Mouse (Mus musculus) left cerebral cortex, postnatal 25 days (tissue): ENCODE measurements around the gene Syngr3. TPM values are rescaled to one million over a fixed set of nuclear protein-coding genes. Genes with fewer than 3 reads are reported as not detected.

ENCODE experiments used
- DNase-seq, 2 experiments: peaks; one replicate each; pipeline ENCODE4 v3.0.0; 2022; ENCODE audit warnings: low spot score in 2 of 2, mixed read lengths in 1 of 2
- intact Hi-C: fragments of 180-260 bp; cut with DNase I; formaldehyde crosslinking; loops from one replicate; pipeline ENCODE4 v1.15.1; 2025
- total RNA-seq, 2 experiments: library from RNA; stranded (reverse); gene quantifications; 2 replicates each; pipeline ENCODE4 v1.2.3; 2021

Syngr3 gene
- 100 to 1,000 TPM; 203 to 214 TPM for total RNA-seq

GRCm38 (mm10) chr17:24689251-24690081 is at the start of gene Syngr3:
TSS of gene Syngr3 (minus strand) at chr17:24689955.
- intact Hi-C loops = no loop called here

GRCm38 (mm10) chr17:24738238-24738637 is 48.5 kb upstream of the Syngr3 start:
- DNase-seq = no peak
- intact Hi-C loops = no loop called here

More at GRCm38 (mm10) chr17:24689251-24690081, at the start of gene Syngr3:
- DNase-seq = peak; percentile 52 to 60

- intact Hi-C loops = no loop called here
- no peak for DNase-seq
Observed at GRCm38 (mm10) chr17:24737135-24737810, 47.5 kb upstream of the Syngr3 start.

GRCm38 (mm10) chr17:24736330-24737051 is 46.7 kb upstream of the Syngr3 start, which contains the start of gene Msrb1:
TSS of gene Msrb1 (plus strand) at chr17:24736642.
- peak; percentile 86 to 97 for DNase-seq
- intact Hi-C loops = no loop called here

GRCm38 (mm10) chr17:24735446-24735845 is 45.7 kb upstream of the Syngr3 start:
- DNase-seq = no peak
- intact Hi-C loops = no loop called here

- no peak for DNase-seq
- intact Hi-C loops = no loop called here
Observed at GRCm38 (mm10) chr17:24734513-24734912, 44.8 kb upstream of the Syngr3 start.

- no peak for DNase-seq
- intact Hi-C loops = no loop called here
Observed at GRCm38 (mm10) chr17:24733434-24734050, 43.8 kb upstream of the Syngr3 start.

GRCm38 (mm10) chr17:24732233-24732935 is 42.6 kb upstream of the Syngr3 start:
- intact Hi-C loops = no loop called here
- no peak for DNase-seq

GRCm38 (mm10) chr17:24730787-24731186 is 41.0 kb upstream of the Syngr3 start:
- DNase-seq = no peak
- intact Hi-C loops = no loop called here

- DNase-seq = no peak
- intact Hi-C loops = no loop called here
Observed at GRCm38 (mm10) chr17:24729067-24729466, 39.3 kb upstream of the Syngr3 start.

GRCm38 (mm10) chr17:24728184-24728583 is 38.4 kb upstream of the Syngr3 start:
- DNase-seq = no peak
- intact Hi-C loops = no loop called here

GRCm38 (mm10) chr17:24727618-24728017 is 37.9 kb upstream of the Syngr3 start, which contains the start of gene Rpl3l:
TSS of gene Rpl3l (plus strand) at chr17:24727820.
- DNase-seq = no peak
- intact Hi-C loops = no loop called here

- DNase-seq = no peak
- intact Hi-C loops = no loop called here
Observed at GRCm38 (mm10) chr17:24725637-24726390, 36.1 kb upstream of the Syngr3 start.

- intact Hi-C loops = no loop called here
- DNase-seq = peak; percentile 94 to 95
Observed at GRCm38 (mm10) chr17:24724184-24724583, 34.4 kb upstream of the Syngr3 start, which contains the start of gene Ndufb10. TSS of gene Ndufb10 (minus strand) at chr17:24724478.

- intact Hi-C loops = no loop called here
- DNase-seq = peak in 1 of 2 experiments; percentile 20
Observed at GRCm38 (mm10) chr17:24723881-24724180, 34.1 kb upstream of the Syngr3 start.

GRCm38 (mm10) chr17:24723122-24723880 is 33.5 kb upstream of the Syngr3 start:
- intact Hi-C loops = no loop called here
- DNase-seq = no peak

- DNase-seq = no peak
- intact Hi-C loops = no loop called here
Observed at GRCm38 (mm10) chr17:24722220-24722924, 32.6 kb upstream of the Syngr3 start.
